Mouse (Mus musculus) MEL (cell line): ENCODE results near the gene Rhoj. TPM values are rescaled to one million over a fixed set of nuclear protein-coding genes. Genes with fewer than 3 reads are reported as not detected.

Experiments
- DNase-seq: peaks from one replicate; pipeline ENCODE4 v3.0.0; 2011; ENCODE audit warnings: low read depth, low spot score
- H3K27ac ChIP-seq: 2 replicates; pipeline ENCODE4 v1.5.1; 2012; ENCODE audit warnings: low read depth, mild to moderate bottlenecking, control low read depth, low read length, moderate library complexity; ENCODE audit not compliant: control insufficient read depth
- H3K27me3 ChIP-seq, 2 experiments: fragments of 150-350 bp in 1 of 2; sonication (generic) in 1 of 2; 2 replicates each; pipeline ENCODE4 v1.6.1; 2012; ENCODE audit warnings: low read length in 2 of 2, mild to moderate bottlenecking in 2 of 2, improper control_type of control experiment in 1 of 2, moderate library complexity in 1 of 2; ENCODE audit not compliant: insufficient read depth in 2 of 2, control insufficient read depth in 1 of 2
- H3K36me3 ChIP-seq, 2 experiments: 2 replicates each; pipeline ENCODE4 v1.6.1; 2012 to 2014; ENCODE audit warnings: low read length in 2 of 2, improper control_type of control experiment in 1 of 2, inconsistent platforms in 1 of 2, mild to moderate bottlenecking in 1 of 2; ENCODE audit not compliant: insufficient read depth in 2 of 2, control insufficient read depth in 1 of 2
- H3K4me1 ChIP-seq, 2 experiments: fragments of 150-350 bp in 1 of 2; sonication (generic) in 1 of 2; 2 replicates each; pipeline ENCODE4 v1.6.1; 2012; ENCODE audit warnings: low read length in 2 of 2, improper control_type of control experiment in 1 of 2, mild to moderate bottlenecking in 1 of 2; ENCODE audit not compliant: insufficient read depth in 2 of 2, control insufficient read depth in 1 of 2
- H3K4me3 ChIP-seq, 2 experiments: fragments of 150-350 bp in 1 of 2; sonication (generic) in 1 of 2; 2 replicates each; pipeline ENCODE4 v1.5.1; 2012; ENCODE audit warnings: low read depth in 2 of 2, low read length in 2 of 2, mild to moderate bottlenecking in 2 of 2, moderate library complexity in 2 of 2, control low read depth in 1 of 2, improper control_type of control experiment in 1 of 2; ENCODE audit not compliant: control insufficient read depth in 1 of 2, insufficient read depth in 1 of 2
- H3K79me2 ChIP-seq: 2 replicates; pipeline ENCODE4 v1.6.1; 2012; ENCODE audit warnings: mild to moderate bottlenecking, low read length, moderate library complexity; ENCODE audit not compliant: control insufficient read depth, poor library complexity, insufficient read depth
- H3K9ac ChIP-seq: 2 replicates; pipeline ENCODE4 v1.6.1; 2012; ENCODE audit warnings: low read depth, mild to moderate bottlenecking, control low read depth, low read length, moderate library complexity; ENCODE audit not compliant: control insufficient read depth, poor library complexity, severe bottlenecking
- H3K9me3 ChIP-seq: fragments of 150-350 bp; sonication (generic); replicated peaks from 2 replicates; pipeline ENCODE4 v1.6.1; 2012; ENCODE audit warnings: mild to moderate bottlenecking, low read length, improper control_type of control experiment, moderate library complexity; ENCODE audit not compliant: insufficient read depth
- BHLHE40 ChIP-seq: IDR thresholded peaks from 2 replicates; pipeline ENCODE4 v1.6.1; 2012; ENCODE audit warnings: low read depth, mild to moderate bottlenecking, inconsistent platforms, low read length, improper control_type of control experiment, borderline replicate concordance
- CHD2 ChIP-seq: IDR thresholded peaks from 2 replicates; pipeline ENCODE4 v1.6.1; 2011; ENCODE audit warnings: low read length, improper control_type of control experiment
- CTCF ChIP-seq, 3 experiments: IDR thresholded peaks in 2 of 3; conservative IDR thresholded peaks in 1 of 3; 2 replicates each; pipeline ENCODE4 v1.5.1; 2011 to 2012; ENCODE audit warnings: low read length in 3 of 3, low read depth in 2 of 3, mild to moderate bottlenecking in 2 of 3, improper control_type of control experiment in 1 of 3, inconsistent platforms in 1 of 3, mixed read lengths in 1 of 3, moderate library complexity in 1 of 3; ENCODE audit not compliant: control insufficient read depth in 1 of 3, insufficient read depth in 1 of 3, poor library complexity in 1 of 3, severe bottlenecking in 1 of 3
- E2F4 ChIP-seq: IDR thresholded peaks from 2 replicates; pipeline ENCODE4 v1.6.1; 2011; ENCODE audit warnings: low read depth, low read length, improper control_type of control experiment, borderline replicate concordance
- ELF1 ChIP-seq: IDR thresholded peaks from 2 replicates; pipeline ENCODE4 v1.6.1; 2014; ENCODE audit warnings: low read depth, mild to moderate bottlenecking, inconsistent platforms, low read length, improper control_type of control experiment, moderate library complexity
- EP300 ChIP-seq, 2 experiments: IDR thresholded peaks; 2 replicates each; pipeline ENCODE4 v1.6.1; 2011; ENCODE audit warnings: improper control_type of control experiment in 2 of 2, low read length in 2 of 2, low read depth in 1 of 2, mild to moderate bottlenecking in 1 of 2
- ETS1 ChIP-seq: IDR thresholded peaks from 2 replicates; pipeline ENCODE4 v1.6.1; 2012; ENCODE audit warnings: low read depth, mild to moderate bottlenecking, inconsistent platforms, low read length, improper control_type of control experiment, moderate library complexity
- GABPA ChIP-seq: IDR thresholded peaks from 2 replicates; pipeline ENCODE4 v1.6.1; 2012; ENCODE audit warnings: low read depth, mild to moderate bottlenecking, inconsistent platforms, low read length, improper control_type of control experiment, moderate library complexity
- GATA1 ChIP-seq: IDR thresholded peaks from 2 replicates; pipeline ENCODE4 v1.6.1; 2011; ENCODE audit warnings: low read depth, low read length, improper control_type of control experiment
- KAT2A ChIP-seq: conservative IDR thresholded peaks from 2 replicates; pipeline ENCODE4 v1.6.1; 2012; ENCODE audit warnings: low read depth, low read length, improper control_type of control experiment, inconsistent platforms
- MAFK ChIP-seq: IDR thresholded peaks from 2 replicates; pipeline ENCODE4 v1.6.1; 2011; ENCODE audit warnings: low read depth, mild to moderate bottlenecking, low read length, improper control_type of control experiment, borderline replicate concordance
- MAX ChIP-seq: IDR thresholded peaks from 2 replicates; pipeline ENCODE4 v1.6.1; 2011; ENCODE audit warnings: low read length, improper control_type of control experiment
- MAZ ChIP-seq: IDR thresholded peaks from 2 replicates; pipeline ENCODE4 v1.6.1; 2012; ENCODE audit warnings: low read depth, mild to moderate bottlenecking, inconsistent platforms, low read length, improper control_type of control experiment
- MYB ChIP-seq: IDR thresholded peaks from 2 replicates; pipeline ENCODE4 v1.6.1; 2011; ENCODE audit warnings: mild to moderate bottlenecking, low read depth, low read length, improper control_type of control experiment
- NELFE ChIP-seq: IDR thresholded peaks from 2 replicates; pipeline ENCODE4 v1.6.1; 2011; ENCODE audit warnings: low read depth, low read length, improper control_type of control experiment
- POLR2A ChIP-seq, 2 experiments: IDR thresholded peaks; 2 replicates each; pipeline ENCODE4 v1.6.1; 2011 to 2012; ENCODE audit warnings: low read length in 2 of 2, mild to moderate bottlenecking in 2 of 2, control low read depth in 1 of 2, improper control_type of control experiment in 1 of 2, low read depth in 1 of 2, moderate library complexity in 1 of 2; ENCODE audit not compliant: control insufficient read depth in 1 of 2, insufficient read depth in 1 of 2, poor library complexity in 1 of 2
- POLR2AphosphoS2 ChIP-seq: IDR thresholded peaks from 2 replicates; pipeline ENCODE4 v1.6.1; 2011; ENCODE audit warnings: low read length, improper control_type of control experiment
- POLR2AphosphoS5 ChIP-seq: IDR thresholded peaks from 2 replicates; pipeline ENCODE4 v1.6.1; 2012; ENCODE audit warnings: low read depth, borderline replicate concordance, mild to moderate bottlenecking, inconsistent platforms, low read length, moderate library complexity, mixed read lengths
- RAD21 ChIP-seq: IDR thresholded peaks from 2 replicates; pipeline ENCODE4 v1.6.1; 2011; ENCODE audit warnings: mild to moderate bottlenecking, low read depth, low read length, improper control_type of control experiment
- RCOR1 ChIP-seq: IDR thresholded peaks from 2 replicates; pipeline ENCODE4 v1.6.1; 2012; ENCODE audit warnings: low read depth, mild to moderate bottlenecking, inconsistent platforms, low read length, improper control_type of control experiment
- SMC3 ChIP-seq: IDR thresholded peaks from 2 replicates; pipeline ENCODE4 v1.6.1; 2011; ENCODE audit warnings: low read depth, low read length, improper control_type of control experiment
- TAL1 ChIP-seq: IDR thresholded peaks from 2 replicates; pipeline ENCODE4 v1.6.1; 2012; ENCODE audit warnings: mild to moderate bottlenecking, inconsistent platforms, low read length, moderate library complexity, mixed read lengths
- TCF12 ChIP-seq: IDR thresholded peaks from 2 replicates; pipeline ENCODE4 v1.6.1; 2014; ENCODE audit warnings: low read depth, mild to moderate bottlenecking, inconsistent platforms, low read length, improper control_type of control experiment, moderate library complexity
- UBTF ChIP-seq: IDR thresholded peaks from 2 replicates; pipeline ENCODE4 v1.6.1; 2012; ENCODE audit warnings: low read depth, mild to moderate bottlenecking, inconsistent platforms, low read length, improper control_type of control experiment, moderate library complexity, borderline replicate concordance; ENCODE audit not compliant: insufficient read depth
- USF1 ChIP-seq: IDR thresholded peaks from 2 replicates; pipeline ENCODE4 v1.6.1; 2014; ENCODE audit warnings: low read depth, mild to moderate bottlenecking, inconsistent platforms, low read length, improper control_type of control experiment, moderate library complexity
- ZKSCAN1 ChIP-seq: IDR thresholded peaks from 2 replicates; pipeline ENCODE4 v1.6.1; 2012; ENCODE audit warnings: low read depth, mild to moderate bottlenecking, inconsistent platforms, low read length, improper control_type of control experiment, moderate library complexity
- polyA plus RNA-seq, 2 experiments: library from polyadenylated mRNA; stranded (reverse) in 1 of 2; unstranded in 1 of 2; fragments of >175 nt in 1 of 2; fragments of >200 nt in 1 of 2; gene quantifications; 2 replicates each; pipeline versions ENCODE4 v1.2.1 to v1.2.4; 2012; ENCODE audit warnings: low replicate concordance in 2 of 2, low read depth in 1 of 2; ENCODE audit not compliant: insufficient read length in 2 of 2, insufficient read depth in 1 of 2, missing spikeins in 1 of 2
- total RNA-seq: library from RNA; depleted of rRNA; stranded (reverse); fragments of 300-350 nt; gene quantifications from 2 replicates; pipeline ENCODE4 v1.2.3, GENCODE M21; 2012

The Rhoj gene
- total and polyA plus RNA-seq, 3 experiments = not detected

GRCm38 (mm10) chr12:75352410-75352809 lies 44.3 kb downstream of the Rhoj start:
- H3K36me3 ChIP-seq = no peaks in the 10 kb centered on the region
- H3K9me3 ChIP-seq = no peaks in the 10 kb centered on the region
- TF ChIP-seq POLR2A (IDR thresholded peaks at IDR 0.05; ENCODE audit: control insufficient read depth in 1 of 2, insufficient read depth in 1 of 2, low read depth in 1 of 2, low read length in 2 of 2, poor library complexity in 1 of 2) (no peak), BHLHE40 (no peak), RAD21 (no peak), KAT2A (no peak), ZKSCAN1 (no peak), TCF12 (no peak), CHD2 (no peak), CTCF (IDR thresholded peaks at IDR 0.05 in 2 of 3, conservative IDR thresholded peaks at IDR 0.05 in 1 of 3; ENCODE audit: control insufficient read depth in 1 of 3, insufficient read depth in 1 of 3, low read depth in 2 of 3, low read length in 3 of 3, poor library complexity in 1 of 3, severe bottlenecking in 1 of 3) (no peak), POLR2AphosphoS5 (no peak), ELF1 (no peak), E2F4 (no peak), TAL1 (no peak), NELFE (no peak), MAX (no peak), MAFK (no peak), ETS1 (no peak), GATA1 (no peak), SMC3 (no peak), MAZ (no peak), GABPA (no peak)
- TF ChIP-seq, all 39 proteins: peak for 0
- no peak overlapping the region for H3K9ac ChIP-seq
- H3K4me3 ChIP-seq = no peak overlapping the region
- no peaks in the 10 kb centered on the region for H3K4me1 ChIP-seq
- no peak for DNase-seq
- H3K79me2 ChIP-seq = no peaks in the 10 kb centered on the region
- H3K27ac ChIP-seq = no peak overlapping the region
- no peaks in the 10 kb centered on the region; a peak in 2 of 4 replicates for H3K27me3 ChIP-seq

GRCm38 (mm10) chr12:75354354-75354753 lies 46.2 kb downstream of the Rhoj start:
- Histone ChIP-seq H3K4me3 (no peak overlapping the region), H3K4me1 (no peaks in the 10 kb centered on the region), H3K27ac (no peak overlapping the region), H3K36me3 (no peaks in the 10 kb centered on the region), H3K79me2 (no peaks in the 10 kb centered on the region), H3K27me3 (no peaks in the 10 kb centered on the region; a peak in 2 of 4 replicates), H3K9me3 (no peaks in the 10 kb centered on the region), H3K9ac (no peak overlapping the region)
- TF ChIP-seq MYB = no peak
- TF ChIP-seq RCOR1 = no peak
- no peak for TF ChIP-seq POLR2AphosphoS2
- no peak for TF ChIP-seq MAX
- TF ChIP-seq NELFE = no peak
- TF ChIP-seq POLR2AphosphoS5 = no peak
- TF ChIP-seq CTCF (IDR thresholded peaks at IDR 0.05 in 2 of 3, conservative IDR thresholded peaks at IDR 0.05 in 1 of 3; ENCODE audit: control insufficient read depth in 1 of 3, insufficient read depth in 1 of 3, low read depth in 2 of 3, low read length in 3 of 3, poor library complexity in 1 of 3, severe bottlenecking in 1 of 3) = no peak
- TF ChIP-seq EP300 (IDR thresholded peaks at IDR 0.05; ENCODE audit: low read depth in 1 of 2, low read length in 2 of 2) = no peak
- no peak for TF ChIP-seq UBTF
- TF ChIP-seq USF1 = no peak
- TF ChIP-seq ZKSCAN1 = no peak
- no peak for DNase-seq
